8 mouse cellular contexts compared by ENCODE assay signal in the genomic region with DNA sequence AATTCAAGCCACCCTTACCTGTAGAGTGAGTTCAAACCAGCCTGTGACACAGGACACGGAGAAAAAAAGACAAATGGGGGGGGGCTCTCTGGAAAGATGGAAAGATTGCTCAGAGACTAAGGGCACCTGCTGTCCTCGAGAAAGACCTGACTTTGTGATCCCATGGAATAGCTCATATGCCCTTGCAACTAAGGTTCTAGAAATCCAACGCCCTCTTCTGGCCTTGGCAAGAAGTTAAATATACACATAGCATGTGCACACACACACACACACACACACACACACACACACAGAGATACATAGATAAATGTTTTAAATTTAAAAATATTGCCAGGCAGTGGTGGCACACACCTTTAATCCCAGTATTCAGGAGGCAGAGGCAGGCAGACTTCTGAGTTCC. TPM values are rescaled to one million over a fixed set of nuclear protein-coding genes. Genes with fewer than 3 reads are reported as not detected.
A peak's percentile ranks its signal among the peaks of the same experiment; 100 is the strongest.
DNase-seq lines count a peak whose midpoint lies in the region; ATAC-seq and TF ChIP-seq lines count a peak whose summit lies in the region.

No protein-coding gene starts in this region.

- no peaks in the 10 kb centered on the region for H3K27me3 ChIP-seq in kidney, embryonic 14.5 days (ENCODE audit: control insufficient read depth, insufficient read depth, low read length)
- H3K27me3 ChIP-seq in intestine, embryonic 15.5 days (replicated peaks) = no peaks in the 10 kb centered on the region
- no peaks in the 10 kb centered on the region for H3K27me3 ChIP-seq in neural tube, embryonic 12.5 days (replicated peaks)

- no peaks in the 10 kb centered on the region for H3K36me3 ChIP-seq in kidney, embryonic 14.5 days (ENCODE audit: control insufficient read depth, insufficient read depth, low read length)
- no peaks in the 10 kb centered on the region for H3K36me3 ChIP-seq in intestine, embryonic 15.5 days
- H3K36me3 ChIP-seq in neural tube, embryonic 12.5 days = no peaks in the 10 kb centered on the region

- H3K4me3 ChIP-seq in kidney, embryonic 14.5 days (ENCODE audit: low read length) = peak overlapping the region; percentile 63; the same call in 1 of the 2 replicates
- H3K4me3 ChIP-seq in bone marrow macrophage, adult 2 months (ENCODE audit: insufficient read depth, low read length) = peak overlapping the region; percentile 68; the same call in 1 of the 2 replicates
- H3K4me3 ChIP-seq in intestine, embryonic 15.5 days (replicated peaks) = 0 out of 2 replicates have a peak overlapping the region, but pooled peaks have one; percentile 57
- 0 out of 2 replicates have a peak overlapping the region, but pooled peaks have one; percentile 67 for H3K4me3 ChIP-seq in neural tube, embryonic 12.5 days

- TF ChIP-seq CTCF in bone marrow macrophage, adult 2 months (IDR thresholded peaks at IDR 0.05; ENCODE audit: low read depth, low read length) = no peak

- no peaks in the 10 kb centered on the region for H3K9me3 ChIP-seq in kidney, embryonic 14.5 days (ENCODE audit: control insufficient read depth, low read length)
- no peaks in the 10 kb centered on the region for H3K9me3 ChIP-seq in intestine, embryonic 15.5 days
- no peaks in the 10 kb centered on the region for H3K9me3 ChIP-seq in neural tube, embryonic 12.5 days

- H3K4me2 ChIP-seq in kidney, embryonic 14.5 days (replicated peaks; ENCODE audit: low read depth, low read length) = peak overlapping the region; percentile 81
- peak overlapping the region; percentile 94 for H3K4me2 ChIP-seq in intestine, embryonic 15.5 days (replicated peaks)
- peak overlapping the region; percentile 84 for H3K4me2 ChIP-seq in neural tube, embryonic 12.5 days (replicated peaks)

- WGBS in kidney, embryonic 14.5 days = 48% methylated on average over 3 of the region's 3 CpGs
- 43% methylated on average over 3 of the region's 3 CpGs for WGBS in intestine, embryonic 15.5 days
- 45% methylated on average over 3 of the region's 3 CpGs for WGBS in neural tube, embryonic 12.5 days

- H3K9ac ChIP-seq in kidney, embryonic 14.5 days (ENCODE audit: low read depth, low read length) = peak overlapping the region; percentile 63; the same call in 1 of the 2 replicates
- peak overlapping the region; percentile 65; the same call in 1 of the 2 replicates for H3K9ac ChIP-seq in intestine, embryonic 15.5 days
- H3K9ac ChIP-seq in neural tube, embryonic 12.5 days = peak overlapping the region; percentile 71

- DNase-seq in kidney, postnatal 10 days = no peak
- DNase-seq in ovary, postnatal 36 days (ENCODE audit: low spot score) = no peak
- no peak for DNase-seq in cerebellum, postnatal 14 days

- H3K27ac ChIP-seq in kidney, embryonic 14.5 days (ENCODE audit: low read depth, low read length) = no peak overlapping the region
- H3K27ac ChIP-seq in bone marrow macrophage, adult 2 months (ENCODE audit: insufficient read depth, low read depth, low read length) = no peak overlapping the region
- no peak overlapping the region for H3K27ac ChIP-seq in intestine, embryonic 15.5 days
- H3K27ac ChIP-seq in neural tube, embryonic 12.5 days = no peak overlapping the region

- no peak for ATAC-seq in kidney, embryonic 14.5 days (ENCODE audit: low FRiP score, low TSS enrichment)
- no peak for ATAC-seq in intestine, embryonic 15.5 days
- ATAC-seq in neural tube, embryonic 12.5 days (ENCODE audit: low FRiP score, low read depth) = peak; percentile 19; the same call in 1 of the 2 replicates
- no peak for ATAC-seq in megakaryocyte progenitor cell, adult 5-6 weeks (replicated peaks; ENCODE audit: poor library complexity)

- no peak for TF ChIP-seq POLR2A in bone marrow macrophage, adult 2 months (IDR thresholded peaks at IDR 0.05; ENCODE audit: borderline replicate concordance, low read depth, low read length)

- peaks cover 8% of the 10 kb centered on the region; the same call in 1 of the 2 replicates for H3K4me1 ChIP-seq in kidney, embryonic 14.5 days (ENCODE audit: control insufficient read depth, insufficient read depth, low read length)
- H3K4me1 ChIP-seq in bone marrow macrophage, adult 2 months (ENCODE audit: control insufficient read depth, insufficient read depth, low read length) = peaks cover 7% of the 10 kb centered on the region
- H3K4me1 ChIP-seq in intestine, embryonic 15.5 days (replicated peaks) = peaks cover 14% of the 10 kb centered on the region
- H3K4me1 ChIP-seq in neural tube, embryonic 12.5 days = peaks cover 15% of the 10 kb centered on the region

RNA-seq across cellular contexts. Expression of gene Crtc1, which starts 0.9 kb away (rescaled TPM):
- 15.5 and 21.2 TPM in 2 replicates for polyA plus RNA-seq in kidney, embryonic 14.5 days (2014; fragmentation: Nextera tagmentation; extraction: Ambion mirVana)
- polyA plus RNA-seq in bone marrow macrophage, adult 2 months (2012; ENCODE audit: insufficient read depth, insufficient read length, missing spikeins) = 8.4 and 8.9 TPM in 2 replicates
- polyA plus RNA-seq in intestine, embryonic 15.5 days (2015; fragmentation: Nextera tagmentation; extraction: Ambion mirVana) = 14.8 and 15.0 TPM in 2 replicates
- 22.3 and 24.6 TPM in 2 replicates for polyA plus RNA-seq in neural tube, embryonic 12.5 days (2016; fragmentation: Nextera tagmentation; extraction: Ambion mirVana)
- total RNA-seq in megakaryocyte progenitor cell, adult 5-6 weeks (2015) = 7.8 and 9.3 TPM in 2 replicates
- 2.7 and 6.6 TPM in 2 replicates for total RNA-seq in megakaryocyte progenitor cell, adult 5-6 weeks (2017)

RNA-seq across cellular contexts. Expression of gene Klhl26, which starts 36.5 kb away (rescaled TPM):
- polyA plus RNA-seq in kidney, embryonic 14.5 days (2014; fragmentation: Nextera tagmentation; extraction: Ambion mirVana) = 14.4 and 19.2 TPM in 2 replicates
- polyA plus RNA-seq in bone marrow macrophage, adult 2 months (2012; ENCODE audit: insufficient read depth, insufficient read length, missing spikeins) = 10.8 and 10.9 TPM in 2 replicates
- polyA plus RNA-seq in intestine, embryonic 15.5 days (2015; fragmentation: Nextera tagmentation; extraction: Ambion mirVana) = 18.7 and 20.8 TPM in 2 replicates
- 20.4 and 22.5 TPM in 2 replicates for polyA plus RNA-seq in neural tube, embryonic 12.5 days (2016; fragmentation: Nextera tagmentation; extraction: Ambion mirVana)
- 4.7 and 5.1 TPM in 2 replicates for total RNA-seq in megakaryocyte progenitor cell, adult 5-6 weeks (2015)
- total RNA-seq in megakaryocyte progenitor cell, adult 5-6 weeks (2017) = 3.5 and 3.6 TPM in 2 replicates

RNA-seq across cellular contexts. Expression of gene Tmem59l, which starts 46.9 kb away (rescaled TPM):
- 8.5 and 12.4 TPM in 2 replicates for polyA plus RNA-seq in kidney, embryonic 14.5 days (2014; fragmentation: Nextera tagmentation; extraction: Ambion mirVana)
- not detected in 2 replicates for polyA plus RNA-seq in bone marrow macrophage, adult 2 months (2012; ENCODE audit: insufficient read depth, insufficient read length, missing spikeins)
- 3.2 and 4.2 TPM in 2 replicates for polyA plus RNA-seq in intestine, embryonic 15.5 days (2015; fragmentation: Nextera tagmentation; extraction: Ambion mirVana)
- polyA plus RNA-seq in neural tube, embryonic 12.5 days (2016; fragmentation: Nextera tagmentation; extraction: Ambion mirVana) = 37.9 and 38.3 TPM in 2 replicates
- total RNA-seq in megakaryocyte progenitor cell, adult 5-6 weeks (2015) = not detected in 2 replicates
- not detected in 2 replicates for total RNA-seq in megakaryocyte progenitor cell, adult 5-6 weeks (2017)

RNA-seq across cellular contexts. Expression of gene Crlf1, which starts 52.7 kb away (rescaled TPM):
- 26.7 and 34.8 TPM in 2 replicates for polyA plus RNA-seq in kidney, embryonic 14.5 days (2014; fragmentation: Nextera tagmentation; extraction: Ambion mirVana)
- polyA plus RNA-seq in bone marrow macrophage, adult 2 months (2012; ENCODE audit: insufficient read depth, insufficient read length, missing spikeins) = 0.97 and 1.0 TPM in 2 replicates
- polyA plus RNA-seq in intestine, embryonic 15.5 days (2015; fragmentation: Nextera tagmentation; extraction: Ambion mirVana) = 0.95 and 1.2 TPM in 2 replicates
- polyA plus RNA-seq in neural tube, embryonic 12.5 days (2016; fragmentation: Nextera tagmentation; extraction: Ambion mirVana) = 1.9 and 4.5 TPM in 2 replicates
- total RNA-seq in megakaryocyte progenitor cell, adult 5-6 weeks (2015) = not detected in 2 replicates
- total RNA-seq in megakaryocyte progenitor cell, adult 5-6 weeks (2017) = not detected in 2 replicates
